Mouse (Mus musculus) neural tube, embryonic 11.5 days (tissue): ENCODE data around the gene Pes1. TPM values are rescaled to one million over a fixed set of nuclear protein-coding genes. Genes with fewer than 3 reads are reported as not detected.
A peak's percentile ranks its signal among the peaks of the same experiment; 100 is the strongest.

Experiments used
- ATAC-seq: fragments of 200-750 bp; cut with Nextera tagmentation; 2 replicates; pipeline ENCODE4 v1.8.0; 2017; ENCODE audit warnings: moderate number of reproducible peaks, mild to moderate bottlenecking, moderate TSS enrichment, moderate library complexity; ENCODE audit not compliant: insufficient read depth, low FRiP score, low TSS enrichment
- DNase-seq: peaks from one replicate; pipeline ENCODE4 v3.0.0-alpha.2; 2015; ENCODE audit warnings: low spot score
- H3K27ac ChIP-seq: fragments of 300-500 bp; sonication (generic); 2 replicates; pipeline ENCODE4 v1.5.1; 2014; ENCODE audit warnings: low read depth, mild to moderate bottlenecking, low read length
- H3K27me3 ChIP-seq: fragments of 300-500 bp; sonication (generic); 2 replicates; pipeline ENCODE4 v1.6.1; 2014; ENCODE audit warnings: mild to moderate bottlenecking, low read length, mixed read lengths; ENCODE audit not compliant: control insufficient read depth, insufficient read depth
- H3K36me3 ChIP-seq: fragments of 300-500 bp; sonication (generic); 2 replicates; pipeline ENCODE4 v1.6.1; 2014; ENCODE audit warnings: mild to moderate bottlenecking, low read length, moderate library complexity, mixed read lengths; ENCODE audit not compliant: control insufficient read depth, insufficient read depth
- H3K4me1 ChIP-seq: fragments of 300-500 bp; sonication (generic); 2 replicates; pipeline ENCODE4 v1.6.1; 2014; ENCODE audit warnings: low read length, mixed read lengths; ENCODE audit not compliant: control insufficient read depth, insufficient read depth
- H3K4me2 ChIP-seq: fragments of 300-500 bp; sonication (generic); 2 replicates; pipeline ENCODE4 v1.6.1; 2014; ENCODE audit warnings: low read depth, mild to moderate bottlenecking, moderate library complexity
- H3K4me3 ChIP-seq: fragments of 300-500 bp; sonication (generic); 2 replicates; pipeline ENCODE4 v1.5.1; 2014; ENCODE audit warnings: low read depth, low read length
- H3K9ac ChIP-seq: fragments of 300-500 bp; sonication (generic); 2 replicates; pipeline ENCODE4 v1.6.1; 2014; ENCODE audit warnings: mild to moderate bottlenecking, low read length
- H3K9me3 ChIP-seq: fragments of 300-500 bp; sonication (generic); 2 replicates; pipeline ENCODE4 v1.6.1; 2016; ENCODE audit warnings: low read length; ENCODE audit not compliant: control insufficient read depth
- WGBS: fragments of 180-500 bp; shearing (Covaris S2); extraction: QIAGEN DNeasy Blood & Tissue Kit; methylation state at CpG from one replicate; pipeline ENCODE4 v1.1.7; 2014; 5-methylcytosine and 5-hydroxymethylcytosine counted together
- polyA plus RNA-seq: library from polyadenylated mRNA; unstranded; fragments of >200 nt; fragmentation: Nextera tagmentation; extraction: Ambion mirVana; gene quantifications from 2 replicates; pipeline ENCODE4 v1.2.1, GENCODE M21; 2014

Pes1 gene
- polyA plus RNA-seq, 1 experiment from 2014 or later = 75.2 TPM

GRCm38 (mm10) chr11:3973081-3973480 is 9.3 kb downstream of the Pes1 start:
- Histone ChIP-seq H3K27ac (no peak overlapping the region), H3K9me3 (no peaks in the 10 kb centered on the region), H3K4me2 (no peak overlapping the region), H3K9ac (no peak overlapping the region), H3K36me3 (peaks cover 24% of the 10 kb centered on the region), H3K27me3 (no peaks in the 10 kb centered on the region), H3K4me3 (no peak overlapping the region), H3K4me1 (no peaks in the 10 kb centered on the region)
- no peak for DNase-seq
- no peak for ATAC-seq
- whole genome bisulfite sequencing = over 99% methylated on average over 7 of the region's 7 CpGs

- Histone ChIP-seq H3K4me3 (no peak overlapping the region), H3K4me1 (no peaks in the 10 kb centered on the region), H3K4me2 (no peak overlapping the region), H3K27me3 (no peaks in the 10 kb centered on the region), H3K27ac (no peak overlapping the region), H3K36me3 (peaks cover 30% of the 10 kb centered on the region), H3K9me3 (no peaks in the 10 kb centered on the region), H3K9ac (no peak overlapping the region)
- DNase-seq (no peak), ATAC-seq (no peak)
- WGBS = 61% methylated on average over 3 of the region's 3 CpGs
Measured at GRCm38 (mm10) chr11:3974311-3974710, 10.5 kb downstream of the Pes1 start.

GRCm38 (mm10) chr11:3976678-3977077 is 12.9 kb downstream of the Pes1 start, which contains the start of gene 4930556J24Rik:
TSS of gene 4930556J24Rik (minus strand) at chr11:3976778.
- DNase-seq (no peak), ATAC-seq (no peak)
- Histone ChIP-seq H3K9me3 (no peaks in the 10 kb centered on the region), H3K4me1 (no peaks in the 10 kb centered on the region), H3K9ac (no peak within 1 kb of the TSS), H3K4me3 (no peak within 1 kb of the TSS), H3K36me3 (peaks cover 31% of the 10 kb centered on the region), H3K27me3 (no peaks in the 10 kb centered on the region), H3K27ac (no peak within 1 kb of the TSS), H3K4me2 (no peak within 1 kb of the TSS)
- WGBS = 91% methylated on average over 6 of the region's 6 CpGs

GRCm38 (mm10) chr11:3978421-3978820 is 14.6 kb downstream of the Pes1 start:
- Histone ChIP-seq H3K4me3 (no peak overlapping the region), H3K36me3 (peaks cover 26% of the 10 kb centered on the region), H3K27me3 (no peaks in the 10 kb centered on the region), H3K27ac (no peak overlapping the region), H3K9me3 (no peaks in the 10 kb centered on the region), H3K9ac (no peak overlapping the region), H3K4me2 (no peak overlapping the region), H3K4me1 (0 out of 2 replicates have a peak, but pooled peaks cover 2% of the 10 kb centered on the region)
- 93% methylated on average over 5 of the region's 5 CpGs for WGBS
- ATAC-seq (no peak), DNase-seq (no peak)

- Histone ChIP-seq H3K4me2 (no peak overlapping the region), H3K9ac (no peak overlapping the region), H3K9me3 (no peaks in the 10 kb centered on the region), H3K4me1 (peaks cover 3% of the 10 kb centered on the region; the same call in 1 of the 2 replicates), H3K27me3 (0 out of 2 replicates have a peak, but pooled peaks cover 2% of the 10 kb centered on the region), H3K4me3 (no peak overlapping the region), H3K27ac (no peak overlapping the region), H3K36me3 (peaks cover 16% of the 10 kb centered on the region)
- WGBS = 77% methylated on average over 6 of the region's 6 CpGs
- ATAC-seq (no peak), DNase-seq (no peak)
Measured at GRCm38 (mm10) chr11:3981536-3981935, 17.8 kb downstream of the Pes1 start.

- DNase-seq = no peak
- no peak overlapping the region for H3K4me3 ChIP-seq
- H3K27ac ChIP-seq = no peak overlapping the region
- ATAC-seq = no peak
- H3K36me3 ChIP-seq = peaks cover 10% of the 10 kb centered on the region
- peak overlapping the region; percentile 69 for H3K4me2 ChIP-seq
- H3K9me3 ChIP-seq = no peaks in the 10 kb centered on the region
- 72% methylated on average over 7 of the region's 7 CpGs for WGBS
- 0 out of 2 replicates have a peak, but pooled peaks cover 2% of the 10 kb centered on the region for H3K27me3 ChIP-seq
- H3K4me1 ChIP-seq = peaks cover 3% of the 10 kb centered on the region; the same call in 1 of the 2 replicates
- no peak overlapping the region for H3K9ac ChIP-seq
Measured at GRCm38 (mm10) chr11:3982275-3983209, 18.8 kb downstream of the Pes1 start.

- 2% methylated on average over 9 of the region's 37 CpGs for WGBS
Measured at GRCm38 (mm10) chr11:3983291-3983862, 19.6 kb downstream of the Pes1 start, which contains the start of gene Gal3st1. TSS of gene Gal3st1 (plus strand) at chr11:3983636.

GRCm38 (mm10) chr11:3983863-3984745 is 20.3 kb downstream of the Pes1 start:
- peak overlapping the region; percentile 60 for H3K9ac ChIP-seq
- peaks cover 4% of the 10 kb centered on the region for H3K36me3 ChIP-seq
- H3K27ac ChIP-seq = no peak overlapping the region
- peak overlapping the region; percentile 69 for H3K4me2 ChIP-seq
- no peaks in the 10 kb centered on the region for H3K9me3 ChIP-seq
- 4% methylated on average over 15 of the region's 15 CpGs for WGBS
- peaks cover 3% of the 10 kb centered on the region; the same call in 1 of the 2 replicates for H3K4me1 ChIP-seq
- ATAC-seq = no peak
- 0 out of 2 replicates have a peak, but pooled peaks cover 2% of the 10 kb centered on the region for H3K27me3 ChIP-seq
- peak overlapping the region; percentile 32 for H3K4me3 ChIP-seq
- DNase-seq = no peak

More at GRCm38 (mm10) chr11:3983291-3983862, 19.6 kb downstream of the Pes1 start, which contains the start of gene Gal3st1:
- Histone ChIP-seq H3K9me3 (no peaks in the 10 kb centered on the region), H3K4me1 (peaks cover 3% of the 10 kb centered on the region; the same call in 1 of the 2 replicates), H3K4me3 (peak within 1 kb of the TSS; percentile 32), H3K27me3 (0 out of 2 replicates have a peak, but pooled peaks cover 2% of the 10 kb centered on the region), H3K27ac (no peak within 1 kb of the TSS), H3K9ac (peak within 1 kb of the TSS; percentile 60), H3K4me2 (peak within 1 kb of the TSS; percentile 69), H3K36me3 (peaks cover 6% of the 10 kb centered on the region)
- DNase-seq (peak; percentile 24), ATAC-seq (0 out of 2 replicates have a peak, but pooled peaks have one; percentile 23)
